Mouse (Mus musculus) brain, embryonic 14.5 days (tissue): Measurements from ENCODE around the gene Ccdc117.

Source experiments
- CTCF ChIP-seq: fragments of 200-500 bp; IDR thresholded peaks from 2 replicates; pipeline ENCODE4 v1.5.1; 2012; ENCODE audit warnings: inconsistent platforms, mild to moderate bottlenecking, moderate library complexity, borderline replicate concordance; ENCODE audit not compliant: insufficient read depth, insufficient read length; ENCODE audit errors: extremely low read depth
- POLR2A ChIP-seq: fragments of 200-500 bp; IDR thresholded peaks from 2 replicates; pipeline ENCODE4 v1.6.1; 2012; ENCODE audit warnings: mild to moderate bottlenecking, inconsistent platforms, borderline replicate concordance; ENCODE audit not compliant: poor library complexity, insufficient read depth, insufficient read length, severe bottlenecking; ENCODE audit errors: extremely low read depth

- TF ChIP-seq CTCF (no peak), POLR2A (no peak)
Measured at GRCm38 (mm10) chr11:5517346-5517745, 24.6 kb downstream of the Ccdc117 start.
